Mouse (Mus musculus) lung, postnatal 0 days (tissue): ENCODE results near the gene Il1rl2.

Experiments used
- CTCF ChIP-seq: IDR thresholded peaks from 2 replicates; pipeline ENCODE4 v1.5.1; 2016; ENCODE audit warnings: antibody characterized with exemption, mild to moderate bottlenecking
- EP300 ChIP-seq: IDR thresholded peaks from 2 replicates; pipeline ENCODE4 v1.6.1; 2016; ENCODE audit warnings: antibody characterized with exemption, mild to moderate bottlenecking, control low read depth

DNA sequence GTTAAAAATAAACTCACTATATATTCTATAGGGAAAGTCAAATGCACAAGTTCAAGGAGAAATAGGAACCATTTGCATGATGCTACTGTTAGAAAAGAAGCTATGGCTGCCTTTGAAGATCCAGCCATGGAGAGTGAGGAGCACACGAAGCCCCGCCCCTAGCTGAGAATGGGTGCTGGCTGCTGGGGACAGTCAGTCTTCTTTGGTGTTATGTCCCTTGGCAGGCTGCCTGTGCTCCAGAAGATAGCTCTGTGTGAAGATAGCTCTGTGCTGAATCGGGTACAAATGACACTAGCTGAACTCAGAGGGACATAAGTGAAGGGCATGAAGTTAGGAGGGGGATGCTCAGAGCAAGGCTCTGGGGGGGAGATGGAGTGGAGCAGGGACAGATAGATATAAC is 13.3 kb upstream of the Il1rl2 start:
- TF ChIP-seq EP300 (no peak), CTCF (no peak)
